Mouse (Mus musculus) ZHBTc4 (cell line): ENCODE results near the gene Tmprss7.

ENCODE experiments used
- DNase-seq: peaks from one replicate; pipeline ENCODE4 v3.0.0-alpha.2; 2011; ENCODE audit warnings: low read depth, low spot score

Gene Tmprss7

GRCm38 (mm10) chr16:45693558-45693957 is at the start of gene Tmprss7:
Tmprss7 (minus strand) TSS chr16:45693658.
- DNase-seq, result no peak

- peak; percentile 96 for DNase-seq
Measured at GRCm38 (mm10) chr16:45742615-45743476, 49.4 kb upstream of the Tmprss7 start, which contains the start of gene Abhd10. Abhd10 (minus strand) TSS chr16:45742955.

GRCm38 (mm10) chr16:45737880-45738279 is 44.4 kb upstream of the Tmprss7 start:
- DNase-seq, result no peak

GRCm38 (mm10) chr16:45736724-45737123 is 43.3 kb upstream of the Tmprss7 start:
- DNase-seq, result no peak

GRCm38 (mm10) chr16:45729163-45729562 is 35.7 kb upstream of the Tmprss7 start:
- no peak for DNase-seq

- DNase-seq, result peak; percentile 82
Measured at GRCm38 (mm10) chr16:45724742-45725102, 31.3 kb upstream of the Tmprss7 start.

- peak; percentile 59 for DNase-seq
Measured at GRCm38 (mm10) chr16:45724061-45724741, 30.7 kb upstream of the Tmprss7 start, which contains the start of gene Tagln3. Tagln3 (minus strand) TSS chr16:45724608.

GRCm38 (mm10) chr16:45723172-45723901 is 29.9 kb upstream of the Tmprss7 start:
- DNase-seq, result no peak

GRCm38 (mm10) chr16:45722460-45722951 is 29.0 kb upstream of the Tmprss7 start:
- no peak for DNase-seq

GRCm38 (mm10) chr16:45720022-45720630 is 26.7 kb upstream of the Tmprss7 start:
- no peak for DNase-seq

- no peak for DNase-seq
Measured at GRCm38 (mm10) chr16:45718296-45718695, 24.8 kb upstream of the Tmprss7 start.

GRCm38 (mm10) chr16:45714489-45715150 is 21.2 kb upstream of the Tmprss7 start:
- DNase-seq, result no peak

- DNase-seq, result no peak
Measured at GRCm38 (mm10) chr16:45713878-45714277, 20.4 kb upstream of the Tmprss7 start.

- no peak for DNase-seq
Measured at GRCm38 (mm10) chr16:45713261-45713660, 19.8 kb upstream of the Tmprss7 start.

GRCm38 (mm10) chr16:45711263-45711662 is 17.8 kb upstream of the Tmprss7 start:
- peak; percentile 42 for DNase-seq

- no peak for DNase-seq
Measured at GRCm38 (mm10) chr16:45699301-45699700, 5.8 kb upstream of the Tmprss7 start.

GRCm38 (mm10) chr16:45697996-45698395 is 4.5 kb upstream of the Tmprss7 start:
- no peak for DNase-seq

GRCm38 (mm10) chr16:45695445-45696160 is 2.1 kb upstream of the Tmprss7 start:
- no peak for DNase-seq

- no peak for DNase-seq
Measured at GRCm38 (mm10) chr16:45692851-45693250, 607 bp downstream of the Tmprss7 start.

- peak; percentile 54 for DNase-seq
Measured at GRCm38 (mm10) chr16:45690178-45690577, 3.3 kb downstream of the Tmprss7 start.
